Mouse (Mus musculus) myocyte (in vitro differentiated cells): ENCODE data around the gene Omd. TPM values are rescaled to one million over a fixed set of nuclear protein-coding genes. Genes with fewer than 3 reads are reported as not detected.
A peak's percentile ranks its signal among the peaks of the same experiment; 100 is the strongest.
"Not testable (repeated sequence)": the region's sequence is repeated elsewhere in the genome, so short reads cannot be mapped to it uniquely, and the experiment has no call there.

Experiments used
- H3K27me3 ChIP-seq: one replicate; pipeline ENCODE4 v1.6.1; 2011; ENCODE audit not compliant: control insufficient read depth, insufficient read depth, insufficient read length
- H3K36me3 ChIP-seq: one replicate; pipeline ENCODE4 v1.6.1; 2011; ENCODE audit not compliant: control insufficient read depth, insufficient read depth
- H3K4me2 ChIP-seq: one replicate; pipeline ENCODE4 v1.6.1; 2011; ENCODE audit warnings: low read depth, control low read depth
- H3K4me3 ChIP-seq: one replicate; pipeline ENCODE4 v1.5.1; 2011; ENCODE audit warnings: mild to moderate bottlenecking, control low read depth, moderate library complexity
- H3K79me2 ChIP-seq: one replicate; pipeline ENCODE4 v1.6.1; 2011; ENCODE audit not compliant: control insufficient read depth, insufficient read depth
- H3ac ChIP-seq: one replicate; pipeline ENCODE4 v1.6.1; 2011; ENCODE audit not compliant: control insufficient read depth, insufficient read length
- CEBPB ChIP-seq: IDR thresholded peaks from 2 replicates; pipeline ENCODE4 v1.6.1; 2011; ENCODE audit warnings: mild to moderate bottlenecking, moderate library complexity; ENCODE audit not compliant: poor library complexity, insufficient read depth, severe bottlenecking
- E2F4 ChIP-seq: IDR thresholded peaks from one replicate; pipeline ENCODE4 v1.6.1; 2011; ENCODE audit warnings: mild to moderate bottlenecking, control low read depth, moderate library complexity; ENCODE audit not compliant: insufficient read depth
- MAX ChIP-seq: IDR thresholded peaks from one replicate; pipeline ENCODE4 v1.6.1; 2011; ENCODE audit warnings: low read depth, mild to moderate bottlenecking, control low read depth
- MYOD1 ChIP-seq, 3 experiments: IDR thresholded peaks; one replicate each; pipeline ENCODE4 v1.6.1; 2011; ENCODE audit warnings: control low read depth in 2 of 3, low read depth in 2 of 3, mild to moderate bottlenecking in 2 of 3, moderate library complexity in 1 of 3; ENCODE audit not compliant: insufficient read length in 2 of 3, control insufficient read depth in 1 of 3
- MYOG ChIP-seq, 3 experiments: IDR thresholded peaks; one replicate each; pipeline ENCODE4 v1.6.1; 2011; ENCODE audit warnings: control low read depth in 2 of 3, low read depth in 2 of 3, mild to moderate bottlenecking in 2 of 3; ENCODE audit not compliant: insufficient read length in 2 of 3, control insufficient read depth in 1 of 3, insufficient read depth in 1 of 3
- POLR2A ChIP-seq: IDR thresholded peaks from one replicate; pipeline ENCODE4 v1.6.1; 2011; ENCODE audit warnings: low read depth, mild to moderate bottlenecking, control low read depth, moderate library complexity; ENCODE audit not compliant: insufficient read length
- POLR2AphosphoS2 ChIP-seq: IDR thresholded peaks from one replicate; pipeline ENCODE4 v1.6.1; 2011; ENCODE audit warnings: low read depth, control low read depth; ENCODE audit not compliant: insufficient read length
- REST ChIP-seq: IDR thresholded peaks from one replicate; pipeline ENCODE4 v1.6.1; 2011; ENCODE audit warnings: mild to moderate bottlenecking, control low read depth, moderate library complexity; ENCODE audit not compliant: insufficient read depth, insufficient read length
- SRF ChIP-seq: IDR thresholded peaks from one replicate; pipeline ENCODE4 v1.6.1; 2011; ENCODE audit warnings: low read depth; ENCODE audit not compliant: control insufficient read depth, insufficient read length
- TCF12 ChIP-seq: IDR thresholded peaks from one replicate; pipeline ENCODE4 v1.6.1; 2011; ENCODE audit warnings: mild to moderate bottlenecking, control low read depth; ENCODE audit not compliant: poor library complexity, insufficient read depth, severe bottlenecking
- TCF3 ChIP-seq: IDR thresholded peaks from one replicate; pipeline ENCODE4 v1.6.1; 2011; ENCODE audit warnings: low read depth, control low read depth; ENCODE audit not compliant: insufficient read length
- USF1 ChIP-seq: IDR thresholded peaks from one replicate; pipeline ENCODE4 v1.6.1; 2011; ENCODE audit warnings: low read depth, mild to moderate bottlenecking, control low read depth, moderate library complexity
- polyA plus RNA-seq: library from polyadenylated mRNA; unstranded; fragments of >200 nt; fragmentation: generic; extraction: Trizol; gene quantifications from one replicate; pipeline ENCODE4 v1.2.1, GENCODE M21; 2012; ENCODE audit warnings: missing spikeins

Gene Omd
- polyA plus RNA-seq, 1 experiment = 0.14 TPM

GRCm38 (mm10) chr13:49570371-49570770 lies 11.9 kb upstream of the Omd start:
- no peaks in the 10 kb centered on the region for H3K36me3 ChIP-seq
- no peaks in the 10 kb centered on the region for H3K27me3 ChIP-seq
- H3ac ChIP-seq = no peak overlapping the region
- H3K79me2 ChIP-seq = no peaks in the 10 kb centered on the region
- H3K4me3 ChIP-seq = no peak overlapping the region
- no peak for TF ChIP-seq POLR2AphosphoS2
- TF ChIP-seq TCF12 = no peak
- TF ChIP-seq CEBPB = no peak
- TF ChIP-seq MYOG (IDR thresholded peaks at IDR 0.05; ENCODE audit: control insufficient read depth in 1 of 3, insufficient read depth in 1 of 3, insufficient read length in 2 of 3, low read depth in 2 of 3) = no peak
- no peak for TF ChIP-seq TCF3
- no peak for TF ChIP-seq MAX
- no peak for TF ChIP-seq SRF
- TF ChIP-seq E2F4 = no peak
- TF ChIP-seq USF1 = no peak
- TF ChIP-seq POLR2A = no peak
- no peak for TF ChIP-seq REST
- no peak for TF ChIP-seq MYOD1 (IDR thresholded peaks at IDR 0.05; ENCODE audit: control insufficient read depth in 1 of 3, insufficient read length in 2 of 3, low read depth in 2 of 3)
- H3K4me2 ChIP-seq = no peak overlapping the region

DNA sequence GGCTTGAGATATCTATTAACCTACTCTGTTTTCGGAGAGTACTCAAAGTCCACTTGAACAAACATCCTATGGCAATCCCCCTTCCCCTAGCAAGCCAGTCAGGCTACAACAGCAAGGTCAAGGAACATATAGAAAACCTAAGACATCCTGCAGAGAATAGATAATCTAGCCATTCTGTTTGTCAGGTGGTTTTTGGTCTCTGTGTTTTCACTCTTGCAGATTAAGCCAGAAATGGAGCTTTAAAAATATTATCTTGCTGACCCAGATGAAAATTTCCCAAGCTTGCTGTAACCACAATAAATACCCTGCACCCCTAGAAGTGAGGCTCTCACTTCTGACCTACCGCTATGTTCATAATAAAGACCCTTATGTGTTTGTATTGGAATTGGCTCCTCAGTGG lies 10.8 kb upstream of the Omd start:
- no peaks in the 10 kb centered on the region for H3K79me2 ChIP-seq
- no peak overlapping the region for H3K4me2 ChIP-seq
- no peak overlapping the region for H3ac ChIP-seq
- TF ChIP-seq REST (no peak), POLR2A (no peak), POLR2AphosphoS2 (no peak), SRF (no peak), MYOG (IDR thresholded peaks at IDR 0.05; ENCODE audit: control insufficient read depth in 1 of 3, insufficient read depth in 1 of 3, insufficient read length in 2 of 3, low read depth in 2 of 3) (no peak), CEBPB (no peak), MYOD1 (IDR thresholded peaks at IDR 0.05; ENCODE audit: control insufficient read depth in 1 of 3, insufficient read length in 2 of 3, low read depth in 2 of 3) (no peak), MAX (no peak)
- H3K36me3 ChIP-seq = no peaks in the 10 kb centered on the region
- H3K4me3 ChIP-seq = no peak overlapping the region
- no peaks in the 10 kb centered on the region for H3K27me3 ChIP-seq

DNA sequence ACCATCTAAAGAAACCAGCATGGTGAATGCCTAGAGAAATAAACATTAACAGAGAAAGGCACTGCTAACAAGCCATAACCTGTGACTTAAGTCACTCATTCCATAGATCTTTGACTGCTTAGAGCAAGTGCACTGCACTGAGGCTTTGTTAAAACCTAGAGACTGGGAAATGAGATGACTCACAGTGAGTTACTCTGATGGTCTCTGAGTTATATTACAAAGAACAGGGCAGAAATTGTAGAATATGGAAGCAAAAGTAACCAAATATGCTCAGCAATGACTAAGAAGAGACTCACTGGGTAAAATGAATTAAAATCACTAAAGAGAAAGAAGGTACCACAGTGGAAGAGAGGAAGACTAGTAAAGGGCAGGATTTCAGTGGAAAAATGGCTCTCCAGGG lies 1.6 kb downstream of the Omd start:
- Histone ChIP-seq H3K27me3 (no peaks in the 10 kb centered on the region), H3K4me2 (peak overlapping the region; percentile 69), H3K36me3 (no peaks in the 10 kb centered on the region), H3ac (no peak overlapping the region), H3K4me3 (peak overlapping the region; percentile 2), H3K79me2 (no peaks in the 10 kb centered on the region)
- TF ChIP-seq REST = no peak
- no peak for TF ChIP-seq MAX
- no peak for TF ChIP-seq CEBPB
- no peak for TF ChIP-seq SRF
- no peak for TF ChIP-seq USF1
- no peak for TF ChIP-seq POLR2AphosphoS2
- TF ChIP-seq MYOD1 (IDR thresholded peaks at IDR 0.05; ENCODE audit: control insufficient read depth in 1 of 3, insufficient read length in 2 of 3, low read depth in 2 of 3) = no peak
- no peak for TF ChIP-seq POLR2A

- H3ac ChIP-seq = no peak overlapping the region
- no peaks in the 10 kb centered on the region for H3K79me2 ChIP-seq
- no peaks in the 10 kb centered on the region for H3K36me3 ChIP-seq
- H3K4me2 ChIP-seq = peak overlapping the region; percentile 69
- no peaks in the 10 kb centered on the region for H3K27me3 ChIP-seq
- no peak for TF ChIP-seq POLR2AphosphoS2
- TF ChIP-seq MYOG (IDR thresholded peaks at IDR 0.05; ENCODE audit: control insufficient read depth in 1 of 3, insufficient read depth in 1 of 3, insufficient read length in 2 of 3, low read depth in 2 of 3) = no peak
- TF ChIP-seq MAX = no peak
- no peak for TF ChIP-seq CEBPB
- no peak for TF ChIP-seq TCF12
- peak overlapping the region; percentile 2 for H3K4me3 ChIP-seq
Measured at GRCm38 (mm10) chr13:49584307-49585005, 2.2 kb downstream of the Omd start.

DNA sequence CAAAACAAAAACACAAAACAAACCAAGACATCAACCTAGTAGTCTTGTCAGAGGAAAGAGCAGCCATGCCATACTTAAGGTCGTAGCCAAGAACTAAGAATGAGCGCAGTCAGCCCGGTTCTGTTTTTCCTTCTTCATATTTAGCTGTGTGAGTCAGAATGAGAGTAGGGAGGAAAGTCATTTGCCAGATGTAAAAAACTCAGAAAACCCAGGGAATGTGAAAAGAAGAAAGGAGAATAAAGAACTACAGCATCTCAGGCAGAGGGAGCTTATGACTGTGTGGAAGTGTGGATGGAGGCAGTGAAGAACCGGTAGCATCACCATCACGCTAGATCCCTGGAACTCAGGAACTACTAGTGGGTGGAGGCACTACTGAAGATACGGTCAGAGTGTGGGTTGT lies 3.8 kb downstream of the Omd start:
- Histone ChIP-seq H3K79me2 (no peaks in the 10 kb centered on the region), H3K36me3 (no peaks in the 10 kb centered on the region), H3ac (no peak overlapping the region), H3K27me3 (no peaks in the 10 kb centered on the region), H3K4me2 (peak overlapping the region; percentile 69), H3K4me3 (no peak overlapping the region)
- TF ChIP-seq TCF3 (no peak), MYOD1 (IDR thresholded peaks at IDR 0.05; ENCODE audit: control insufficient read depth in 1 of 3, insufficient read length in 2 of 3, low read depth in 2 of 3) (no peak), POLR2A (no peak), REST (no peak), TCF12 (no peak), USF1 (no peak)

DNA sequence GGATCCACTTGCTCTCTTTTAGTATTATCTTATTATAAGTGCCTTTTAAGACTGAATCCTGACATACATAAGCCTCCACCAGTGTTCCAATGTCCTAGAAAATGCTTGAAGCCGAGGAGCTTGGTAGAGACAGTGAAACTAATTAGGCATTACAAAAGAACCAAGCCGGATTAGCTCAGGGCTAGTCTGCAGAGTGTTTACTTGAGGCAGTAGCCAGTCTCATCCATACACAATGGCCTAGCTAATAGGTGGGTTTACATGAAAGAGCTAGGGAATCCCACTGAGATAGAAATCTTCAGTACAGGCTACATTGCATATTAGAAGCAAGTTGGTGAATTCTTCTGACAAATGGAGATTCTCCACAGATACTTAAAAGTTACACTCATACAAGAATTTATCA lies 20.3 kb downstream of the Omd start:
- H3K36me3 ChIP-seq, H3K4me3 ChIP-seq, H3ac ChIP-seq, H3K4me2 ChIP-seq, H3K27me3 ChIP-seq, H3K79me2 ChIP-seq: not testable (repeated sequence)
